In genomic region chr19:46306268-46306610, GRCm38 (mm10) we compare ENCODE assay signal across 9 mouse cellular contexts. TPM values are rescaled to one million over a fixed set of nuclear protein-coding genes. Genes with fewer than 3 reads are reported as not detected.
DNase-seq lines count a peak whose midpoint lies in the region; ATAC-seq and TF ChIP-seq lines count a peak whose summit lies in the region.
"Had no signal": no experiment of that assay in that cellular context is flagged by ENCODE, and none has a peak within 500 bp of the region (broad histone marks: within the 10 kb centered on the region; RNA-seq: fewer than 3 reads in every experiment).

No protein-coding gene starts in this region.

- H3K4me3 ChIP-seq in lung, embryonic 14.5 days (ENCODE audit: low read depth, low read length), result peak overlapping the region; percentile 68
- peak overlapping the region; percentile 77 for H3K4me3 ChIP-seq in embryonic facial prominence, embryonic 15.5 days (replicated peaks)
- no peak overlapping the region for H3K4me3 ChIP-seq in hindbrain, embryonic 16.5 days (ENCODE audit: low read length)
- H3K4me3 ChIP-seq in midbrain, postnatal 0 days (ENCODE audit: low read depth, low read length), result 0 out of 2 replicates have a peak overlapping the region, but pooled peaks have one; percentile 44

- H3K9ac ChIP-seq in lung, embryonic 14.5 days, result peak overlapping the region; percentile 59
- no peak overlapping the region for H3K9ac ChIP-seq in embryonic facial prominence, embryonic 15.5 days
- H3K9ac ChIP-seq in hindbrain, embryonic 16.5 days (ENCODE audit: low read depth, low read length), result peak overlapping the region; percentile 64; the same call in 1 of the 2 replicates
- H3K9ac ChIP-seq in midbrain, postnatal 0 days (replicated peaks; ENCODE audit: low read length, poor library complexity, severe bottlenecking), result no peak overlapping the region

- no peak overlapping the region; the same call in 1 of the 2 replicates for H3K27ac ChIP-seq in lung, embryonic 14.5 days (ENCODE audit: low read depth)
- H3K27ac ChIP-seq in embryonic facial prominence, embryonic 15.5 days (replicated peaks), result peak overlapping the region; percentile 94; the same call in 1 of the 2 replicates
- H3K27ac ChIP-seq in hindbrain, embryonic 16.5 days (ENCODE audit: low read depth, low read length), result no peak overlapping the region
- H3K27ac ChIP-seq in midbrain, postnatal 0 days (ENCODE audit: low read depth, low read length), result no peak overlapping the region

- 0 out of 2 replicates have a peak, but pooled peaks cover 3% of the 10 kb centered on the region for H3K4me1 ChIP-seq in lung, embryonic 14.5 days (ENCODE audit: insufficient read depth)
- H3K4me1 ChIP-seq in embryonic facial prominence, embryonic 15.5 days, result peaks cover 34% of the 10 kb centered on the region
- peaks cover 14% of the 10 kb centered on the region for H3K4me1 ChIP-seq in hindbrain, embryonic 16.5 days (ENCODE audit: control insufficient read depth, insufficient read depth, low read depth, low read length)
- no peaks in the 10 kb centered on the region for H3K4me1 ChIP-seq in midbrain, postnatal 0 days (ENCODE audit: insufficient read depth, low read length)

- DNase-seq in lung, embryonic 14.5 days, result no peak
- no peak for DNase-seq in lung, postnatal 4 days
- no peak for DNase-seq in midbrain, postnatal 0 days (ENCODE audit: low spot score)
- no peak for DNase-seq in left cerebral cortex, postnatal 14 days (ENCODE audit: low spot score in 2 of 2)
- DNase-seq in adrenal gland, adult 2 months, result no peak
- DNase-seq: thymus, postnatal 25 days had no signal

- no peak for ATAC-seq in lung, embryonic 14.5 days (ENCODE audit: insufficient read depth)
- no peak for ATAC-seq in embryonic facial prominence, embryonic 15.5 days (ENCODE audit: insufficient number of reproducible peaks, low FRiP score, low TSS enrichment, low read depth)
- no peak for ATAC-seq in hindbrain, embryonic 16.5 days
- ATAC-seq in midbrain, postnatal 0 days (ENCODE audit: low FRiP score), result no peak
- no peak for ATAC-seq in megakaryocyte-erythroid progenitor cell, adult 5-6 weeks (replicated peaks; ENCODE audit: low FRiP score, low TSS enrichment, poor library complexity, severe bottlenecking)

- H3K4me2 ChIP-seq in lung, embryonic 14.5 days, result peak overlapping the region; percentile 99
- peak overlapping the region; percentile 95 for H3K4me2 ChIP-seq in embryonic facial prominence, embryonic 15.5 days (replicated peaks)
- peak overlapping the region; percentile 96 for H3K4me2 ChIP-seq in hindbrain, embryonic 16.5 days (ENCODE audit: low read length)
- peak overlapping the region; percentile 83 for H3K4me2 ChIP-seq in midbrain, postnatal 0 days (ENCODE audit: low read depth, low read length, poor library complexity, severe bottlenecking)

- H3K27me3 ChIP-seq in lung, embryonic 14.5 days (ENCODE audit: insufficient read depth, low read length), result 0 out of 2 replicates have a peak, but pooled peaks cover 3% of the 10 kb centered on the region
- peaks cover 19% of the 10 kb centered on the region; the same call in 1 of the 2 replicates for H3K27me3 ChIP-seq in embryonic facial prominence, embryonic 15.5 days
- peaks cover 14% of the 10 kb centered on the region for H3K27me3 ChIP-seq in hindbrain, embryonic 16.5 days (replicated peaks; ENCODE audit: control insufficient read depth, insufficient read depth, low read length)
- 0 out of 2 replicates have a peak, but pooled peaks cover 10% of the 10 kb centered on the region for H3K27me3 ChIP-seq in midbrain, postnatal 0 days (ENCODE audit: insufficient read depth, low read length)

- TF ChIP-seq CTCF in lung, embryonic 14.5 days (IDR thresholded peaks at IDR 0.05; ENCODE audit: low read depth), result no peak
- TF ChIP-seq CTCF in midbrain, postnatal 0 days (IDR thresholded peaks at IDR 0.05), result no peak

- WGBS in lung, embryonic 14.5 days, result 51% methylated on average over 5 of the region's 5 CpGs
- 53% methylated on average over 5 of the region's 5 CpGs for WGBS in embryonic facial prominence, embryonic 15.5 days
- WGBS in hindbrain, embryonic 16.5 days, result 55% methylated on average over 5 of the region's 5 CpGs
- 57% methylated on average over 5 of the region's 5 CpGs for WGBS in midbrain, postnatal 0 days

- no peaks in the 10 kb centered on the region for H3K9me3 ChIP-seq in lung, embryonic 14.5 days (ENCODE audit: low read depth, low read length)
- no peaks in the 10 kb centered on the region for H3K9me3 ChIP-seq in embryonic facial prominence, embryonic 15.5 days (replicated peaks)
- no peaks in the 10 kb centered on the region for H3K9me3 ChIP-seq in hindbrain, embryonic 16.5 days (ENCODE audit: control insufficient read depth, low read length)
- H3K9me3 ChIP-seq in midbrain, postnatal 0 days (ENCODE audit: low read length), result no peaks in the 10 kb centered on the region

- intact Hi-C loops in left cerebral cortex, postnatal 14 days (cut with DNase I), result loop anchor here (5.0 kb wide), 1 partner anchor 169 kb away; no protein-coding TSS in a partner anchor

- peaks cover 14% of the 10 kb centered on the region; the same call in 1 of the 2 replicates for H3K36me3 ChIP-seq in lung, embryonic 14.5 days (ENCODE audit: insufficient read depth)
- peaks cover 33% of the 10 kb centered on the region for H3K36me3 ChIP-seq in embryonic facial prominence, embryonic 15.5 days
- H3K36me3 ChIP-seq in hindbrain, embryonic 16.5 days (ENCODE audit: control insufficient read depth, insufficient read depth, low read length), result peaks cover 2% of the 10 kb centered on the region; the same call in 1 of the 2 replicates
- peaks cover 7% of the 10 kb centered on the region for H3K36me3 ChIP-seq in midbrain, postnatal 0 days (ENCODE audit: insufficient read depth, low read length)

RNA-seq across cellular contexts. Expression of gene Nfkb2, which starts 2.1 kb away (rescaled TPM):
- polyA plus RNA-seq in lung, embryonic 14.5 days (2014; fragmentation: Nextera tagmentation; extraction: Ambion mirVana), result 7.7 TPM in 2 replicates
- polyA plus RNA-seq in embryonic facial prominence, embryonic 15.5 days (2015; fragmentation: Nextera tagmentation; extraction: Ambion mirVana), result 15.3 and 16.1 TPM in 2 replicates
- 2.4 and 3.3 TPM in 2 replicates for polyA plus RNA-seq in hindbrain, embryonic 16.5 days (2015; fragmentation: Nextera tagmentation; extraction: Ambion mirVana)
- total RNA-seq in midbrain, postnatal 0 days (2014; rRNA removed), result 3.1 and 4.5 TPM in 2 replicates
- 2.3 and 2.4 TPM in 2 replicates for polyA plus RNA-seq in midbrain, postnatal 0 days (2015; fragmentation: Nextera tagmentation; extraction: Ambion mirVana)
- 2.8 and 5.6 TPM in 2 replicates for total RNA-seq in megakaryocyte-erythroid progenitor cell, adult 5-6 weeks (2014; fragmentation: Nextera tagmentation)
- total RNA-seq in megakaryocyte-erythroid progenitor cell, adult 5-6 weeks (2017), result 4.9 and 6.1 TPM in 2 replicates
- total RNA-seq in left cerebral cortex, postnatal 14 days (2021), result 1 to 10 TPM; 1.8 to 2.8 TPM
- total RNA-seq in adrenal gland, adult 2 months (2021), result 10 to 100 TPM; 34.9 to 44.3 TPM
- 65.7 and 80.9 TPM in 2 replicates for polyA plus RNA-seq in adrenal gland, adult 2 months (2012; rRNA removed)

RNA-seq across cellular contexts. Expression of gene Psd, which starts 20.7 kb away (rescaled TPM):
- 9.9 and 10.5 TPM in 2 replicates for polyA plus RNA-seq in lung, embryonic 14.5 days (2014; fragmentation: Nextera tagmentation; extraction: Ambion mirVana)
- 9.8 and 11.0 TPM in 2 replicates for polyA plus RNA-seq in embryonic facial prominence, embryonic 15.5 days (2015; fragmentation: Nextera tagmentation; extraction: Ambion mirVana)
- polyA plus RNA-seq in hindbrain, embryonic 16.5 days (2015; fragmentation: Nextera tagmentation; extraction: Ambion mirVana), result 99.1 and 112 TPM in 2 replicates
- total RNA-seq in midbrain, postnatal 0 days (2014; rRNA removed), result 471 and 481 TPM in 2 replicates
- 179 and 185 TPM in 2 replicates for polyA plus RNA-seq in midbrain, postnatal 0 days (2015; fragmentation: Nextera tagmentation; extraction: Ambion mirVana)
- 3.4 and 7.1 TPM in 2 replicates for total RNA-seq in megakaryocyte-erythroid progenitor cell, adult 5-6 weeks (2014; fragmentation: Nextera tagmentation)
- 0.99 TPM in 1 of 2 replicates, not detected in the other for total RNA-seq in megakaryocyte-erythroid progenitor cell, adult 5-6 weeks (2017)
- total RNA-seq in left cerebral cortex, postnatal 14 days (2021), result 100 to 1,000 TPM; 580 to 627 TPM
- 1 to 10 TPM; 7.3 to 7.9 TPM for total RNA-seq in adrenal gland, adult 2 months (2021)
- polyA plus RNA-seq in adrenal gland, adult 2 months (2012; rRNA removed), result 13.7 and 18.1 TPM in 2 replicates

RNA-seq across cellular contexts. Expression of gene Fbxl15, which starts 21.7 kb away (rescaled TPM):
- polyA plus RNA-seq in lung, embryonic 14.5 days (2014; fragmentation: Nextera tagmentation; extraction: Ambion mirVana), result 12.6 and 13.1 TPM in 2 replicates
- 16.4 TPM in 2 replicates for polyA plus RNA-seq in embryonic facial prominence, embryonic 15.5 days (2015; fragmentation: Nextera tagmentation; extraction: Ambion mirVana)
- polyA plus RNA-seq in hindbrain, embryonic 16.5 days (2015; fragmentation: Nextera tagmentation; extraction: Ambion mirVana), result 49.4 and 55.6 TPM in 2 replicates
- 48.3 and 57.8 TPM in 2 replicates for total RNA-seq in midbrain, postnatal 0 days (2014; rRNA removed)
- polyA plus RNA-seq in midbrain, postnatal 0 days (2015; fragmentation: Nextera tagmentation; extraction: Ambion mirVana), result 55.2 and 56.8 TPM in 2 replicates
- total RNA-seq in megakaryocyte-erythroid progenitor cell, adult 5-6 weeks (2014; fragmentation: Nextera tagmentation), result 4.7 TPM in 1 of 2 replicates, not detected in the other
- total RNA-seq in megakaryocyte-erythroid progenitor cell, adult 5-6 weeks (2017), result 0.42 and 2.5 TPM in 2 replicates
- total RNA-seq in left cerebral cortex, postnatal 14 days (2021), result 10 to 100 TPM; 26.4 to 50.4 TPM
- 10 to 100 TPM in 1 of 2 experiments, 1 to 10 TPM in 1; 6.7 to 12.1 TPM for total RNA-seq in adrenal gland, adult 2 months (2021)
- polyA plus RNA-seq in adrenal gland, adult 2 months (2012; rRNA removed), result 41.6 and 60.3 TPM in 2 replicates

RNA-seq across cellular contexts. Expression of gene Cuedc2, which starts 32.3 kb away (rescaled TPM):
- polyA plus RNA-seq in lung, embryonic 14.5 days (2014; fragmentation: Nextera tagmentation; extraction: Ambion mirVana), result 132 and 145 TPM in 2 replicates
- 167 and 168 TPM in 2 replicates for polyA plus RNA-seq in embryonic facial prominence, embryonic 15.5 days (2015; fragmentation: Nextera tagmentation; extraction: Ambion mirVana)
- 343 and 362 TPM in 2 replicates for polyA plus RNA-seq in hindbrain, embryonic 16.5 days (2015; fragmentation: Nextera tagmentation; extraction: Ambion mirVana)
- total RNA-seq in midbrain, postnatal 0 days (2014; rRNA removed), result 157 and 177 TPM in 2 replicates
- 314 and 337 TPM in 2 replicates for polyA plus RNA-seq in midbrain, postnatal 0 days (2015; fragmentation: Nextera tagmentation; extraction: Ambion mirVana)
- 58.5 and 61.2 TPM in 2 replicates for total RNA-seq in megakaryocyte-erythroid progenitor cell, adult 5-6 weeks (2014; fragmentation: Nextera tagmentation)
- total RNA-seq in megakaryocyte-erythroid progenitor cell, adult 5-6 weeks (2017), result 100 and 121 TPM in 2 replicates
- total RNA-seq in left cerebral cortex, postnatal 14 days (2021), result 100 to 1,000 TPM; 186 to 274 TPM
- 10 to 100 TPM; 72.2 to 87.7 TPM for total RNA-seq in adrenal gland, adult 2 months (2021)
- polyA plus RNA-seq in adrenal gland, adult 2 months (2012; rRNA removed), result 41.3 and 42.5 TPM in 2 replicates

RNA-seq across cellular contexts. Expression of gene Mfsd13a, which starts 34.7 kb away (rescaled TPM):
- 9.9 and 11.6 TPM in 2 replicates for polyA plus RNA-seq in lung, embryonic 14.5 days (2014; fragmentation: Nextera tagmentation; extraction: Ambion mirVana)
- polyA plus RNA-seq in embryonic facial prominence, embryonic 15.5 days (2015; fragmentation: Nextera tagmentation; extraction: Ambion mirVana), result 4.3 and 4.4 TPM in 2 replicates
- polyA plus RNA-seq in hindbrain, embryonic 16.5 days (2015; fragmentation: Nextera tagmentation; extraction: Ambion mirVana), result 13.0 and 13.4 TPM in 2 replicates
- 7.2 and 19.2 TPM in 2 replicates for total RNA-seq in midbrain, postnatal 0 days (2014; rRNA removed)
- 10.6 and 11.4 TPM in 2 replicates for polyA plus RNA-seq in midbrain, postnatal 0 days (2015; fragmentation: Nextera tagmentation; extraction: Ambion mirVana)
- 15.0 and 16.5 TPM in 2 replicates for total RNA-seq in megakaryocyte-erythroid progenitor cell, adult 5-6 weeks (2014; fragmentation: Nextera tagmentation)
- total RNA-seq in megakaryocyte-erythroid progenitor cell, adult 5-6 weeks (2017), result 1.3 and 1.7 TPM in 2 replicates
- total RNA-seq in left cerebral cortex, postnatal 14 days (2021), result 10 to 100 TPM; 28.7 to 47.5 TPM
- total RNA-seq in adrenal gland, adult 2 months (2021), result 1 to 10 TPM; 7.3 to 9.6 TPM
- 43.2 and 63.5 TPM in 2 replicates for polyA plus RNA-seq in adrenal gland, adult 2 months (2012; rRNA removed)

Comparison
In these comparisons a context has a peak if more than half of its experiments do, and no peak if none do; other contexts are left out.
1. H3K9ac ChIP-seq: peak in lung, embryonic 14.5 days (single experiment) and hindbrain, embryonic 16.5 days (single experiment); none in embryonic facial prominence, embryonic 15.5 days (single experiment) and midbrain, postnatal 0 days (single experiment).
2. Peak in every context shown above with its lines, with median percentiles within 50 percentile points of each other: H3K4me2 ChIP-seq.